ENCODE assay signal across 9 mouse cellular contexts in genomic region chr13:43903391-43903790, GRCm38 (mm10).
DNase-seq lines count a peak whose midpoint lies in the region; ATAC-seq and TF ChIP-seq lines count a peak whose summit lies in the region.
"Had no signal": no experiment of that assay in that cellular context is flagged by ENCODE, and none has a peak within 500 bp of the region (broad histone marks: within the 10 kb centered on the region; RNA-seq: fewer than 3 reads in every experiment).

No protein-coding gene starts in this region.

- no peak for TF ChIP-seq CTCF in kidney, adult 2 months (conservative IDR thresholded peaks at IDR 0.05; ENCODE audit: insufficient read depth, insufficient read length, low read depth, low read length)
- no peak for TF ChIP-seq CTCF in lung, adult 2 months (IDR thresholded peaks at IDR 0.05; ENCODE audit: insufficient read depth, low read length)

- no peak overlapping the region for H3K27ac ChIP-seq in kidney, adult 2 months (ENCODE audit: insufficient read depth, low read depth, low read length)
- H3K27ac ChIP-seq in kidney, embryonic 15.5 days: no peak overlapping the region
- H3K27ac ChIP-seq: left cerebral cortex, adult 2 months had no signal

- H3K4me2 ChIP-seq in kidney, embryonic 15.5 days: no peak overlapping the region

- H3K4me3 ChIP-seq in kidney, adult 2 months (ENCODE audit: insufficient read depth, low read depth, low read length): no peak overlapping the region
- H3K4me3 ChIP-seq in kidney, embryonic 15.5 days (replicated peaks): no peak overlapping the region
- H3K4me3 ChIP-seq in lung, adult 2 months (replicated peaks; ENCODE audit: extremely low read depth, low read depth, low read length): no peak overlapping the region
- H3K4me3 ChIP-seq: left cerebral cortex, adult 2 months had no signal

- TF ChIP-seq POLR2A in kidney, adult 2 months (IDR thresholded peaks at IDR 0.05; ENCODE audit: low read depth, low read length): no peak
- no peak for TF ChIP-seq POLR2A in lung, adult 2 months (IDR thresholded peaks at IDR 0.05; ENCODE audit: borderline replicate concordance, extremely low read depth, low read depth, low read length)

- H3K9ac ChIP-seq in kidney, embryonic 15.5 days: no peak overlapping the region

- ATAC-seq in kidney, embryonic 15.5 days (replicated peaks; ENCODE audit: low FRiP score): no peak

- H3K36me3 ChIP-seq in kidney, adult 2 months (ENCODE audit: control insufficient read depth, insufficient read depth, low read length): no peaks in the 10 kb centered on the region
- no peaks in the 10 kb centered on the region for H3K36me3 ChIP-seq in kidney, embryonic 15.5 days

- no peaks in the 10 kb centered on the region for H3K27me3 ChIP-seq in kidney, adult 2 months (replicated peaks; ENCODE audit: control insufficient read depth, insufficient read depth, low read length)
- 0 out of 2 replicates have a peak, but pooled peaks cover 4% of the 10 kb centered on the region for H3K27me3 ChIP-seq in kidney, embryonic 15.5 days

- H3K4me1 ChIP-seq in kidney, adult 2 months (ENCODE audit: control insufficient read depth, insufficient read depth, low read length): no peaks in the 10 kb centered on the region
- H3K4me1 ChIP-seq in kidney, embryonic 15.5 days: peaks cover 42% of the 10 kb centered on the region
- peaks cover 3% of the 10 kb centered on the region; the same call in 1 of the 2 replicates for H3K4me1 ChIP-seq in lung, adult 2 months (ENCODE audit: control insufficient read depth, insufficient read depth, low read length)

- H3K9me3 ChIP-seq in kidney, embryonic 15.5 days (replicated peaks): no peaks in the 10 kb centered on the region

- DNase-seq in kidney, adult 2 months: peak; percentile 70
- DNase-seq in adrenal gland, postnatal 25 days: peak; percentile 78
- DNase-seq in heart, adult 8-10 months (ENCODE audit: low spot score): peak; percentile 58
- DNase-seq in layer of hippocampus, postnatal 10 days (ENCODE audit: low spot score in 2 of 2): peak; percentile 55 to 64
- DNase-seq in gastrocnemius, adult 18-20 months (ENCODE audit: low spot score): no peak
- no peak for DNase-seq in lung, adult 2 months
- no peak for DNase-seq in spleen, postnatal 36 days (ENCODE audit: low spot score in 2 of 2)

Comparison
In these comparisons a context has a peak if more than half of its experiments do, and no peak if none do; other contexts are left out.
1. DNase-seq: peak in kidney, adult 2 months (single experiment), adrenal gland, postnatal 25 days (single experiment), heart, adult 8-10 months (single experiment) and layer of hippocampus, postnatal 10 days (2 of 2); none in gastrocnemius, adult 18-20 months (single experiment), lung, adult 2 months (single experiment) and spleen, postnatal 36 days (0 of 2).